Mouse (Mus musculus) mouse embryonic stem cell (cell line): ENCODE measurements around the gene Nkx2-2.
"Not testable (repeated sequence)": the region's sequence is repeated elsewhere in the genome, so short reads cannot be mapped to it uniquely, and the experiment has no call there.

Experiments used
- in situ Hi-C, 2 experiments: fragments of 300-500 bp; cut with MboI; formaldehyde crosslinking; loops; 1 replicate in 1 of 2; 3 replicates in 1 of 2; pipeline ENCODE4 v1.14.3; 2019 to 2020; ENCODE audit warnings: low sequenced_read_pairs in 2 of 2, low pct_unique_long_range_greater_than_20kb in 1 of 2, mixed read lengths in 1 of 2; ENCODE audit not compliant: unreplicated experiment in 1 of 2

Gene Nkx2-2

DNA sequence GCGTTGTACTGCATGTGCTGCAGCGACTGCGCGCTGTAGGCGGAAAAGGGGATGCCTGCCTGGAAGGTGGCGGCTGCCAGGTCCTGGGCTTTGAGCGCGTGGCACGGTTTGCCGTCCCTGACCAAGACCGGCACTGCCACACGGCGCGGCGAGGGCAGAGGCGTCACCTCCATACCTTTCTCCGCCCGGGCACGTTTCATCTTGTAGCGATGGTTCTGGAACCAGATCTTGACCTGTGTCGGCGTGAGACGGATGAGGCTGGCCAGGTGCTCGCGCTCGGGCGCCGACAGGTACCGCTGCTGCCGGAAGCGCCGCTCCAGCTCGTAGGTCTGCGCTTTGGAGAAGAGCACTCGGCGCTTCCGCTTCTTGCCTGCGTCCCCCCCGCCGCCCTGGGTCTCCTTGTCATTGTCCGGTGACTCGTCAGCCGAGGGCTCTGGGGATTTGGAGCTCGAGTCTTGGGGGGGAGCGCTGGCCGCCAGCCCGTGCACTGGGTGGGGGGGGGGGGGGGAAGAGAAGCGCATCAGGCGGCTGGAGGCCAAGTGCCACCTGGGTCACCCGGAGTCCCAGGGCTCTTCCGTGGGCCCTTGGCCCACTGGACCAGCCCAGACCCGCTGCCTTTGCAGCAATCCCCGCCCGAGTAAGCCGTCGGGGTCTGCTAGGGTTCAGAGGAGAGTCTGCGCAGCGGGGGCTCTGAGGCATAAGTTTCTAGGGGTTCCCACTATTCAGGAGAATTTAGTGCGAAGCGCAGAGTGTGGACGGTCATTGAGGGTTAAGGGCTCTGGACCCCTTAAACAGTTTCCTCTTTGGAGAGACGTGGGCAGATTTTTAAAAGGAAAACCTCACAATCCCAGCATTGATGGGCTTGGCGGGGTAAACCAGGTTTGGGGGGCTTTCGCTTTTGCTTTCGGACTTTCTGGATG is 9.7 kb downstream of the Nkx2-2 start:
- in situ Hi-C loops, result loop anchor here in 1 of 2 experiments (10.0 to 25.0 kb wide), 3 partner anchors 110 to 972 kb away; partner anchors contain the start of genes Foxa2 and Insm1

GRCm38 (mm10) chr2:147183521-147183920 is 10.5 kb downstream of the Nkx2-2 start:
- in situ Hi-C loops, result loop anchor here in 1 of 2 experiments (10.0 to 25.0 kb wide), 3 partner anchors 111 to 971 kb away; partner anchors contain the start of genes Foxa2 and Insm1

- in situ Hi-C loops, result loop anchor here in 1 of 2 experiments (10.0 to 25.0 kb wide), 3 partner anchors 112 to 970 kb away; partner anchors contain the start of genes Foxa2 and Insm1
Measured at GRCm38 (mm10) chr2:147182709-147183260, 11.3 kb downstream of the Nkx2-2 start.

DNA sequence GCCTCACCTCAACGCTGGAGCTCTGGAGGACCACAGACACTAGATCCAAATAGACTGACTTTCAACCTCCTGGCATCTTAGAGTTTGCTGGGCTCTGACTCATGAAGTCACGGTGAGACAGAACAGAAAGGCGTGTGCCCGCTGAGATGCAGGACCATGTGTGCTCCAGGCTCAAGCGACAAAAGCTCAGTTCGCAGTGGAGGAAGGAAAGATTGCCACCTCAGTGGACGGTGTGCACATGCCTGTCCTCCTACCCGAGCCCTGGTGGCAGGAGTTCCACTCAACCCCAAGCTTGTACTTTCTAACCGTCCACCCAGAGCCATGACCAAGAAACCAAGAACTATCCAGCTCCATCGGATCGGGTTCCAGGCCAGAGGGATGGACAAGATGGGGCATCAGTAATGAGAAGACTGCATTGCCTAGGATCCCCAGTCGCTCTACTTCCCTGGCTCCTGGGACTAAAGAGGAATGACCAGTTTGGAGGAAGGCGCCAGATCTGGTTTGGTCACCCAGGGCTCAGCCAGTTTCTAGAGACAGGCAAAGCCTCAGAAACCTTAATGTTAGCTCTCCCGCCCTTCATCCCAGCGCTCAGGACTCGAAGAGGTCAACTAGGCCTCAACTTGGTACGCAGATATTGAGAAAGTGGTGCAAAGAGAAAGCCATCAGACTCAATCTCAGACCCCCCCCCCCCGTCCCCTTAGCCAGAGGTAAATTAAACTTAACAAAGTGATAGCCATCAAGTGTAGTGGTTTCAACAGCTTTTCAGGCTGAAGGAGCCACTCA is 11.9 kb downstream of the Nkx2-2 start:
- in situ Hi-C loops, result loop anchor here in 1 of 2 experiments (10.0 to 25.0 kb wide), 3 partner anchors 113 to 970 kb away; partner anchors contain the start of genes Foxa2 and Insm1

- in situ Hi-C loops, result loop anchor here in 1 of 2 experiments (10.0 to 25.0 kb wide), 3 partner anchors 114 to 969 kb away; partner anchors contain the start of genes Foxa2 and Insm1
Measured at GRCm38 (mm10) chr2:147181304-147181665, 12.8 kb downstream of the Nkx2-2 start.

DNA sequence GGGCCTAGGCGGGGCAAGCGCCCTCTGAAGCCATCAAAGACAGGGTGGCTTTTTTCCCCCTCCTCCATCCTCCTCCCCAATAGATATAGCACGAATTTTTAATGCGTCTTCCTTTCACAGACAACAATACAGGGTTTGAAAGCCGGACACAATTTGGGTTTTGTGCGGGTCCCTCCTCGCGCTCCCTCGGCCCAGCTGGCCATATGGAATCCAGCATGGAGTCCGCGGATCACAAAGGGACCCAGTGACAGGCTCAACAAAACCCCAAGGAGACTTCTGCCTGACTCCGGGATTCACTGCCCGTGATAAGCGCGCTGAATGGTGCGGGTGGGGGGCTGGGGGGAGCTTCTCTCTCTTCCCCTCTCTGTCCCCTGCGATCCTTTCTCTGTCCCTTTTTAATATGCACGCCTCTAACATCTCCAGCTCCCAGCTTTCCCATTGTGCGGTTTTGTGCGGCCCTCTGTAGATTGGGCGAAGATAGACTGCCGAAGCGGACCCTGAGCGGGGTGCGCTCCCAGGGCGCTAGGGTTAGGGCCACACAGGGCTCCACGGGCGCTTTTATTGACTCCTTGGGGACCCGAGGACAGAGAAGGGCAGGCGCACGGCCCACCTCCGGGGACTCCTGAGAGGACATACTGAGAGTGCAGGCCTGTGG is 13.3 kb downstream of the Nkx2-2 start:
- in situ Hi-C loops, result loop anchor here in 1 of 2 experiments (10.0 to 25.0 kb wide), 3 partner anchors 114 to 968 kb away; partner anchors contain the start of genes Foxa2 and Insm1

DNA sequence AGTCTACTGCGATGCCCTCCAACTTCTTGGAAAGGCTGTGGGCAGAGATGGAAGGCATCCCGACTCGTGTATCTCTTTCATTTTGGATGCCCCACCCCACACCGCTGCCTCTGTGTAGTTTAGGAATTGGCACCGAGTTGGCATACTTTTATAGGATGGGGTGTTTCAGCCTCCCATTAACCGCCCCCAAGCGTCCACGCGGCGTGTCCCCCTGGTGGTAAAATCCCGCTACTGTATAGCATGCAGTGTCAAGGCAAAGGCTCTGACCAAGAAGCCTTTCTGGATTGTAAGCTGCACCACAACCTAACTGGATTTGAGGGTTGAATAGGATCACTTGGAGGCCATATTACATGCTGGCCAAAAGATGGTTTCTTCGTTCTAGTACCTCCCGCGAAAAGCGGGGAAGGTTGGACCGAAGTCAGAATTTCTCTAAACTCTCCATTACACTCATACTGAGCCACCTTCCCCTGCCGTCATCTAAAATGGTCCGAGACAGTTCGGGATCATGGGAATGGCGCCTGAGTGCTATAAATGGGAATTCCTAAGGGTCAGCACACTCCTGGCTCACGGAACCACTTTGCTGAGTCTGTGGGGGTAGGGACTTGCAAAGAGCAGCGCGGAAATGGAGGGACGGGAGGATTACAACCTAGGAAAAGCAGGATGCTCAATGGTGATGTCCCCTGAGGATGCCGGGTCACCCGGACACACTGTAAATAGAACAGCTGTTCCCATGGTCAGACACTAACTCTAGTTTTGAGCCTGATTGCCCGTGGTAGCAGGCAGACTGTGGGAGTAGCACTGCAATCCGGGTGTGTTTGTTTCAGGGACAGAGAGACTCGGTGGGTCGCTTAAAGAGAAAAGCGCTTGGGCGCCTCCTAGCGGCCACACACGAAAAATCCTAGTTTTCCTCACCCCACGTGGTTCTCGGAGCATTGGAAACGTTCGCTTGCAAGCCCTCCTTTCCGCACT is 15.7 kb downstream of the Nkx2-2 start:
- in situ Hi-C loops, result loop anchor here (5.0 to 25.0 kb wide), 4 partner anchors 221 to 966 kb away; partner anchors contain the start of gene Insm1 (in 1 of the 2)

DNA sequence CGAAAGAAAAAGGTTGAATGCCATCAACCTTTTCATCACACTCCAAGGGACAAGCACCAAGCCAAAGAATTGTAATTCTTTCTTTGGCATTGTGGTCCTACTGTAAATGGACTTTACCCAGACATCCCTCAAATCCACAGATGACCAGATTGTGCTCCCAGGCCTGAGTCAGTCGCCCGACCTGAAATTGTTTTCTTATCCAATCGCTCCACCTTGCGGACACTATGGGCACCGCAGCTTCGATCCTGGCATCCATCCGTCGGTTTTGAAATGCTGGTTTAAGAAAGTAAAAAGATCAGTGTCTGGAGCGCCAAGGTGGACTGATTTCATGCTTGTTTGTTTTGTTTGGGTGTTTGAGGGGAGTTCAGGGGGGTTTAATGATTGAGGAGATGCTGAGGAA is 16.4 kb downstream of the Nkx2-2 start:
- in situ Hi-C loops, result loop anchor here (5.0 to 25.0 kb wide), 4 partner anchors 220 to 965 kb away; partner anchors contain the start of gene Insm1 (in 1 of the 2)

- in situ Hi-C loops, result loop anchor here (5.0 to 25.0 kb wide), 4 partner anchors 218 to 963 kb away; partner anchors contain the start of gene Insm1 (in 1 of the 2)
Measured at GRCm38 (mm10) chr2:147175296-147175695, 18.7 kb downstream of the Nkx2-2 start.

DNA sequence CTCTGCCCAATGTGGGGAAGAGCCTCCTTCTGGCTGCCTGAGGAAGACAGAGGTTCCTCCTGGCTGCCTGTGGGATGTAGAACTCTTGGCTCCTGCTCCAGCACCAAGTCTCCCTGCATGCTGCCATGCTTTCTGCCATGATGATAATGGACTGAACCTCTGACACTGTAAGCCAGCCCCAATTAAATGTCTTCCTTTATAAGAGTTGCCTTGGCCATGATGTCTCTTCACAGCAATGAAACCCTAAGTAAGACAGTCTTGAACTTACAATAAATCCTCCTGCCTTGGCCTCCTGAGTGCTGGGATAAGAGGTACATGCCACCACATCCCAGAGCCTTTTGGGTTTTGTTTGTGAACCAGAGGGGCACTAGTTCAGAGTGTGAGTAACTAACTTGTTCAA is 20.3 kb downstream of the Nkx2-2 start:
- in situ Hi-C loops, result no loop called here

DNA sequence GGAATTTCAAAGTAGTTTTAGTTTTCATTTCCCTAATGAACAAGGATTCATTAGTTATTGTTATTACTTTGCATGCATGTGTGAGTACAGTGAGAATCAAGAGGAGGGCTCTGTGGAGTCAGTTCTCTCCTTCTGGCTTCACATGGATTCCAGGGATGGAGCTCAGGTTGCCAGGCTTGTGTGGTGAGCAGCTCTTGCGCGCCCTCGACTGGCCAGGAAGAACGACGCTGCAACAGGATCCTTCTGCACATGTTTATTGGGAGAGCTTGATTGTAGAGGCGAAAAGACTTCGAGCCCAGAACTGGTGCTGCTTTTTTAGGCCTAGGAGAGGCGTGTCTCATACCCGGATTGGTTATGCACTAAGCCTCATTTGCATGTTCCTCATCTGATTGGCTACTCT is 23.5 kb downstream of the Nkx2-2 start:
- in situ Hi-C loops, result not testable (repeated sequence)

DNA sequence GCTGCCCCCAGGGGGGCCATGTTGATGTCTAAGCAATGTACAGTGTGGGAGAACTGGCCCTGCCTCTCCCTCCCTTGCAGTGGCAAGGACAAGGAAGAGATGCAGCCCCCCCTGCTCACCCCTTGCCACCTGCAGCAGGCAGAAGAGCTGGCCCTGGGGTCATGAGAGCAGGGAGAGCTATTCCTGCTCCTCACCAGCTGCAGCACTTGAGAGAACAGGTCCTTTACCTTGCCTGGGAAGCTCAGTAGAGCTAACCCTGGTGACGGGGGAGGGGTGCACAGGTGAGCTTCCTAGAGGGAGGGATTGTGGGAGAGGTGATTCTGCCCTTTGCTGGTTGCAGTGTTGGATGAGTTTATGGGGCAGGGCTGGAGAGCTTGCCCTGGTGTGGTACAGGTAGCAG is 28.2 kb downstream of the Nkx2-2 start:
- in situ Hi-C loops, result loop anchor here in 1 of 2 experiments (10.0 kb wide), 1 partner anchor 191 kb away; no protein-coding TSS in a partner anchor

- in situ Hi-C loops, result loop anchor here in 1 of 2 experiments (10.0 kb wide), 1 partner anchor 191 kb away; no protein-coding TSS in a partner anchor
Measured at GRCm38 (mm10) chr2:147165376-147165775, 28.7 kb downstream of the Nkx2-2 start.

- in situ Hi-C loops, result no loop called here
Measured at GRCm38 (mm10) chr2:147152543-147152942, 41.5 kb downstream of the Nkx2-2 start.
